In genomic region chr4:82336951-82337381, GRCm38 (mm10) we compare ENCODE assay signal across 20 mouse cellular contexts.
DNase-seq lines count a peak whose midpoint lies in the region; ATAC-seq and TF ChIP-seq lines count a peak whose summit lies in the region.
"Had no signal": no experiment of that assay in that cellular context is flagged by ENCODE, and none has a peak within 500 bp of the region (broad histone marks: within the 10 kb centered on the region; RNA-seq: fewer than 3 reads in every experiment).

No protein-coding gene starts in this region.

- H3K4me1 ChIP-seq in midbrain, embryonic 11.5 days (ENCODE audit: control insufficient read depth, insufficient read depth, low read length): 0 out of 2 replicates have a peak, but pooled peaks cover 2% of the 10 kb centered on the region
- peaks cover 9% of the 10 kb centered on the region; the same call in 1 of the 2 replicates for H3K4me1 ChIP-seq in midbrain, embryonic 10.5 days
- H3K4me1 ChIP-seq: liver, embryonic 15.5 days; stomach, embryonic 15.5 days had no signal

- H3K4me3 ChIP-seq in gastrocnemius, adult 2 months: no peak overlapping the region
- H3K4me3 ChIP-seq in midbrain, embryonic 11.5 days (ENCODE audit: low read depth, low read length): no peak overlapping the region
- H3K4me3 ChIP-seq in midbrain, embryonic 10.5 days: no peak overlapping the region
- H3K4me3 ChIP-seq: limb, embryonic 12.5 days; liver, embryonic 15.5 days; stomach, embryonic 15.5 days had no signal

- 64% methylated on average over 11 of the region's 11 CpGs for WGBS in midbrain, embryonic 11.5 days
- 75% methylated on average over 11 of the region's 11 CpGs for WGBS in midbrain, embryonic 10.5 days

- ATAC-seq in midbrain, embryonic 11.5 days (ENCODE audit: low FRiP score): no peak
- ATAC-seq: activated CD4-positive, CD25-positive, alpha-beta regulatory T cell, adult 4 months had no signal

- no peaks in the 10 kb centered on the region for H3K36me3 ChIP-seq in midbrain, embryonic 11.5 days (ENCODE audit: control insufficient read depth, insufficient read depth, low read length)
- no peaks in the 10 kb centered on the region for H3K36me3 ChIP-seq in midbrain, embryonic 10.5 days
- H3K36me3 ChIP-seq: limb, embryonic 12.5 days; liver, embryonic 15.5 days; stomach, embryonic 15.5 days had no signal

- H3K9me3 ChIP-seq in midbrain, embryonic 11.5 days (ENCODE audit: control insufficient read depth, low read length): no peaks in the 10 kb centered on the region
- H3K9me3 ChIP-seq in midbrain, embryonic 10.5 days (replicated peaks): no peaks in the 10 kb centered on the region
- H3K9me3 ChIP-seq: limb, embryonic 12.5 days; liver, embryonic 15.5 days; stomach, embryonic 15.5 days had no signal

- H3K9ac ChIP-seq in midbrain, embryonic 11.5 days (ENCODE audit: low read length): no peak overlapping the region
- H3K9ac ChIP-seq: limb, embryonic 12.5 days; liver, embryonic 15.5 days; stomach, embryonic 15.5 days had no signal

- no peak overlapping the region for H3K4me2 ChIP-seq in midbrain, embryonic 11.5 days
- H3K4me2 ChIP-seq: heart, embryonic 11.5 days; limb, embryonic 12.5 days; liver, embryonic 15.5 days; stomach, embryonic 15.5 days had no signal

- peak overlapping the region; percentile 28; the same call in 1 of the 2 replicates for H3K27ac ChIP-seq in gastrocnemius, adult 2 months
- H3K27ac ChIP-seq in midbrain, embryonic 11.5 days (ENCODE audit: low read depth, low read length): no peak overlapping the region
- no peak overlapping the region for H3K27ac ChIP-seq in midbrain, embryonic 10.5 days (replicated peaks)
- H3K27ac ChIP-seq: limb, embryonic 12.5 days; liver, embryonic 15.5 days; stomach, embryonic 15.5 days had no signal

- intact Hi-C loops in gastrocnemius, adult 2 months (cut with DNase I): loop anchor here (5.0 kb wide), 1 partner anchor 150 kb away; no protein-coding TSS in a partner anchor
- intact Hi-C loops in gastrocnemius, postnatal 14 days (cut with DNase I; ENCODE audit: low total_unique reads): no loop called here

- no peaks in the 10 kb centered on the region for H3K27me3 ChIP-seq in midbrain, embryonic 11.5 days (ENCODE audit: control insufficient read depth, insufficient read depth, low read length)
- no peaks in the 10 kb centered on the region for H3K27me3 ChIP-seq in midbrain, embryonic 10.5 days (ENCODE audit: low read depth, poor library complexity, severe bottlenecking)
- H3K27me3 ChIP-seq: limb, embryonic 12.5 days; liver, embryonic 15.5 days; stomach, embryonic 15.5 days had no signal

- no peak for TF ChIP-seq CTCF in gastrocnemius, adult 2 months (IDR thresholded peaks at IDR 0.05)

- DNase-seq in gastrocnemius, adult 2 months: no peak
- DNase-seq in gastrocnemius, postnatal 14 days: no peak
- DNase-seq in midbrain, embryonic 11.5 days (ENCODE audit: low spot score, missing footprints): peak; percentile 59
- DNase-seq in midbrain, embryonic 10.5 days (ENCODE audit: low spot score): no peak
- peak; percentile 49 for DNase-seq in forelimb bud, embryonic 11.5 days (ENCODE audit: low read depth, low spot score)
- no peak for DNase-seq in yolk sac, embryonic 10.5 days (ENCODE audit: low spot score)
- DNase-seq in adrenal gland, postnatal 14 days: no peak
- no peak for DNase-seq in thymus, adult 18-20 months
- DNase-seq: adrenal gland, postnatal 36 days; cerebellum, postnatal 36 days; gastrocnemius, postnatal 10 days; kidney, adult 18-20 months; kidney, postnatal 25 days; lung, postnatal 36 days; spleen, adult 18-20 months had no signal

Comparison
In these comparisons a context has a peak if more than half of its experiments do, and no peak if none do; other contexts are left out.
1. DNase-seq: peak in midbrain, embryonic 11.5 days (single experiment) and forelimb bud, embryonic 11.5 days (single experiment); none in gastrocnemius, adult 2 months (single experiment), gastrocnemius, postnatal 14 days (single experiment), midbrain, embryonic 10.5 days (single experiment), yolk sac, embryonic 10.5 days (single experiment), adrenal gland, postnatal 14 days (single experiment) and thymus, adult 18-20 months (0 of 2).